Mouse (Mus musculus) liver, adult 2 months (tissue): ENCODE data around the gene Creg1. TPM values are rescaled to one million over a fixed set of nuclear protein-coding genes. Genes with fewer than 3 reads are reported as not detected.

ENCODE experiments used
- DNase-seq: peaks from one replicate; pipeline ENCODE4 v3.0.0-alpha.2; 2011; ENCODE audit warnings: low read depth, low spot score; ENCODE audit errors: extremely low read depth
- H3K27ac ChIP-seq: fragments of 200-500 bp; replicated peaks from 2 replicates; pipeline ENCODE4 v1.5.1; 2012; ENCODE audit warnings: low read depth, mild to moderate bottlenecking, control low read depth, inconsistent platforms, low read length; ENCODE audit not compliant: insufficient read depth
- H3K27me3 ChIP-seq: fragments of 200-500 bp; 2 replicates; pipeline ENCODE4 v1.6.1; 2012; ENCODE audit warnings: mild to moderate bottlenecking, moderate library complexity, low read length, inconsistent platforms; ENCODE audit not compliant: control insufficient read depth, insufficient read depth
- H3K36me3 ChIP-seq: fragments of 200-500 bp; 2 replicates; pipeline ENCODE4 v1.6.1; 2012; ENCODE audit warnings: low read length, inconsistent platforms; ENCODE audit not compliant: control insufficient read depth, insufficient read depth
- H3K4me1 ChIP-seq: fragments of 200-500 bp; 2 replicates; pipeline ENCODE4 v1.6.1; 2011; ENCODE audit warnings: low read length; ENCODE audit not compliant: control insufficient read depth, insufficient read depth
- H3K4me3 ChIP-seq: fragments of 200-500 bp; 2 replicates; pipeline ENCODE4 v1.5.1; 2011; ENCODE audit warnings: low read depth, mild to moderate bottlenecking, control low read depth, low read length, moderate library complexity; ENCODE audit not compliant: insufficient read depth
- H3K79me2 ChIP-seq: fragments of 200-500 bp; 2 replicates; pipeline ENCODE4 v1.6.1; 2012; ENCODE audit warnings: inconsistent platforms, mild to moderate bottlenecking, low read length, moderate library complexity; ENCODE audit not compliant: control insufficient read depth, insufficient read depth
- H3K9ac ChIP-seq: fragments of 200-500 bp; 2 replicates; pipeline ENCODE4 v1.6.1; 2012; ENCODE audit warnings: low read depth, mild to moderate bottlenecking, control low read depth, inconsistent platforms, low read length
- CTCF ChIP-seq: fragments of 200-500 bp; IDR thresholded peaks from 2 replicates; pipeline ENCODE4 v1.5.1; 2011; ENCODE audit warnings: low read depth, low read length, control low read depth
- POLR2A ChIP-seq: fragments of 200-500 bp; IDR thresholded peaks from 2 replicates; pipeline ENCODE4 v1.6.1; 2011; ENCODE audit warnings: low read length, control low read depth; ENCODE audit not compliant: insufficient read depth; ENCODE audit errors: extremely low read depth
- WGBS: fragments of 180-500 bp; shearing (Covaris S2); methylation state at CpG from one replicate; pipeline ENCODE4 v1.1.7; 2018; 5-methylcytosine and 5-hydroxymethylcytosine counted together
- polyA plus RNA-seq: library from polyadenylated mRNA; depleted of rRNA; stranded (reverse); fragments of >200 nt; gene quantifications from 2 replicates; pipeline ENCODE4 v1.2.3, GENCODE M21; 2012
- total RNA-seq: library from RNA; depleted of rRNA; stranded (reverse); fragments of >200 nt; gene quantifications from 2 replicates; pipeline ENCODE4 v1.2.3, GENCODE M21; 2014

Gene Creg1
- total and polyA plus RNA-seq, 2 experiments: 414 to 420 TPM

DNA sequence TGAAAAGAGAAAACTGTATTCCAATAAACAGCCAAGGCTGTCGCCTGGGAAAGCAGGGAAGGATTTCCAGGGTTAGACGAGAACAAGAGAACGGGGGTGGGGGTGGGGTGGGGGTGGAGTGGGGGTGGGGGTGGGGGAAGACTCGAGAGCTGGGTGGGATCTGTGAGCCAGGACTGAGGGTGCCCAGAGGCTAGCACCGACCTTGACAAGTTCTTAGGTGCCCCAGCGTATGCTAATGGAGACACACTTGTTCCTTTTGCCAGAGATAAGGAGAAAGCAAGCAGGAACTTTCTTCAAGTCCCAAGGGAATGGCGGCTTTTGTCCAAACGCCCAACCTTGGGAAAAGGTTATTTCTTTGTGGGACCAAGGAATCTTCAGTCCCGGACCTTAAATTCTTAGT is 8.5 kb downstream of the Creg1 start:
- Histone ChIP-seq H3K36me3 (peaks cover 31% of the 10 kb centered on the region), H3K9ac (no peak overlapping the region), H3K4me1 (peaks cover 21% of the 10 kb centered on the region), H3K27ac (no peak overlapping the region), H3K79me2 (peaks cover under 1% of the 10 kb centered on the region; the same call in 1 of the 2 replicates), H3K4me3 (no peak overlapping the region), H3K27me3 (no peaks in the 10 kb centered on the region)
- no peak for DNase-seq
- 60% methylated on average over 9 of the region's 9 CpGs for WGBS
- no peak for TF ChIP-seq POLR2A
- no peak for TF ChIP-seq CTCF

DNA sequence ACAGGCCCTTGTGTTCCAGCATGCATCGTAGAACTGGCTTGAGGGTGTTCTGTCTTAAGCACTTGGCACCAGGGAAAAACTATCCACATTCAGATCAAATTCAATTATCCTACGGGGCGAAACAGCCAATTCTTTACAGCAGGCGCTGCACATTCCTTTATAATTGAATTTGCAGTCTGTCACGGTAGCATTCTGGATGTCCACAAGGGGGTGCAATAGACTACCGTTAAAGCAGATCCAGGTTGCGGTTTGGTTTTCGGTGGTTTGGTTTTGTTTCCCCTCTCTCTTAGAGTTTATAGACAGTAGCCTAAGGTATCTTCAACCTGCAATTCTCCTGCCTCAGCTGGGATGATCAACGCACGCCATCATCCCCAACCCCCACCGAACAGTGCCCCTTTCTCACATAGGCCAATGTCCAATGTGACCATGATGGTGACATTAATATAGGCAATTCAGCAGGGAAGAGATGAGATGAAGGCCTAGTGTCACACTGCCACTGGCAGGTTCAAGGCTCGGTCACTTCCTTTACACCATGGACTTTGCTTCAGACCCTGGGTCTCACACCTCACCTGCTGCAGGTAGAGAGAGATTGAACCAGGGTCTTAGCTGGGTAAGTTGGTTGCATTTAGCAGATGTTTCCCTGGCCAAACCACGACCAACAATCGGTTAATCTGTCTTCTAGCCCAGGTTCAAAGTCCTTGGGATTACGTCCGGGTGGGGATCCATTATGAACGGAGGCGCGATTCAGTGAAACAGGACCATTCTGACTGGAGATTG is 12.2 kb downstream of the Creg1 start:
- H3K27me3 ChIP-seq: no peaks in the 10 kb centered on the region
- no peak overlapping the region for H3K9ac ChIP-seq
- no peak overlapping the region for H3K27ac ChIP-seq
- WGBS: 35% methylated on average over 19 of the region's 19 CpGs
- peak; percentile 64 for DNase-seq
- peaks cover 23% of the 10 kb centered on the region for H3K36me3 ChIP-seq
- H3K4me3 ChIP-seq: no peak overlapping the region
- TF ChIP-seq CTCF (peak; percentile 29; the same call in 1 of the 2 replicates), POLR2A (no peak)
- H3K4me1 ChIP-seq: peaks cover 5% of the 10 kb centered on the region
- H3K79me2 ChIP-seq: no peaks in the 10 kb centered on the region

DNA sequence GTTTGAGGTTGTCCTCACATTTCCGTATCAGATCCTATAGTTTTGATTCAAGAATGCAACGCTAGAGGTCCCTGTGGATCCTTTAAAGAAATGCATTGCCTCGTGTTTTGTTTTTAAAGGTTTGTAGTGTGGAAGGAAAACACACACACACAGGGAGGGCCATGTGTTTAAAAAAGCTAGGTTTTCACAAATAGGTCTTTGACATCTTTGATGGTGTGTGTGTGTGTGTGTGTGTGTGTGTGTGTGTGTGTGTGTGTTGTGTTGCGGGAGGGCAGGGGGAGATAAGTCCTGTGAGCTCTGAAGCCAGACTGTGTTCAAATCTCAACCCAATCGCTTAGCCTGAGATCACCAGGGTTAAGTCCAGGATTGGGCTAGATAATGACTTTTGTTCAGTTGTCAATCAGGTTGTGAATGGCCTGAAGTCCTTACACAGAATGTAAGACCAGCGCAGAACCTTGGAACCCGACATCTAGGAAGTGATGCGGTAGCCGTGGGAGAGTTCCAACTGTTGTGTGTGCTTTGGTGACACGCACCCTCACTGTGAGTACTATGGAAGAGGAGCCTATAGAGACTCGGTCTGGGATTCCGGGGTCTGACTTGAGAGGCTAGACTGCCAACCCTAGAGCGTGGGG is 16.5 kb downstream of the Creg1 start:
- no peaks in the 10 kb centered on the region for H3K79me2 ChIP-seq
- no peaks in the 10 kb centered on the region for H3K36me3 ChIP-seq
- peak; percentile 34 for DNase-seq
- H3K27ac ChIP-seq: no peak overlapping the region
- WGBS: 5% methylated on average over 13 of the region's 13 CpGs
- H3K4me3 ChIP-seq: no peak overlapping the region
- 0 out of 2 replicates have a peak, but pooled peaks cover 1% of the 10 kb centered on the region for H3K4me1 ChIP-seq
- H3K27me3 ChIP-seq: no peaks in the 10 kb centered on the region
- no peak for TF ChIP-seq CTCF
- no peak for TF ChIP-seq POLR2A
- H3K9ac ChIP-seq: peak overlapping the region; percentile 3; the same call in 1 of the 2 replicates

DNA sequence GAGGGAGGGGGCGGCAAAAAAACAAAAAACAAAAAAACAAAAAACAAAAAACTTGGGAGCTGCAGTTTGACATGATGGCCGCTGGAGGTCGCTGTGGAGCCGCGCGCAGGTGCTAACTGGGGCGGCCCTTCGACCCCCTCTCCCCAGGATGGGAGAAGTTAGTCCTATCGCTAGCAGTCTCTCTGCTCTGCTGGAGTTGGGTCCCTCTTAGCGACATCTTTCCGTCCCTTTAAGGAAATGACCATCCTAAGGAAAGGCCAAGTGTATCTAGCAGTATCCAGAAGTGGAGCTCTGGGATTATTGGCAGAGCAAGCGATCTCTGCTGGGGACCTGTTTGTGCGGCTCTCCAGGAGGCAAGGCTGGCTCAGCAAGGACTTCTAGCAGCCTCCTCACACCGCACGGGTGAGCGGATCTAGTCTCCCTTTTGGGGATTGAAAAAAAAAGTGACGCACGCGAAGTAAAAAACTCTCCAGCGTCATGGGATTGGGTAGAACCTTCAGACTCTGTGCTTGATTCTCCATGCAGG is 17.1 kb downstream of the Creg1 start:
- 17% methylated on average over 20 of the region's 20 CpGs for WGBS
- no peak overlapping the region for H3K27ac ChIP-seq
- 0 out of 2 replicates have a peak, but pooled peaks cover 1% of the 10 kb centered on the region for H3K4me1 ChIP-seq
- no peaks in the 10 kb centered on the region for H3K27me3 ChIP-seq
- TF ChIP-seq POLR2A (no peak), CTCF (peak; percentile 82)
- H3K9ac ChIP-seq: no peak overlapping the region
- no peak overlapping the region for H3K4me3 ChIP-seq
- peak; percentile 3 for DNase-seq
- no peaks in the 10 kb centered on the region for H3K36me3 ChIP-seq
- no peaks in the 10 kb centered on the region for H3K79me2 ChIP-seq

DNA sequence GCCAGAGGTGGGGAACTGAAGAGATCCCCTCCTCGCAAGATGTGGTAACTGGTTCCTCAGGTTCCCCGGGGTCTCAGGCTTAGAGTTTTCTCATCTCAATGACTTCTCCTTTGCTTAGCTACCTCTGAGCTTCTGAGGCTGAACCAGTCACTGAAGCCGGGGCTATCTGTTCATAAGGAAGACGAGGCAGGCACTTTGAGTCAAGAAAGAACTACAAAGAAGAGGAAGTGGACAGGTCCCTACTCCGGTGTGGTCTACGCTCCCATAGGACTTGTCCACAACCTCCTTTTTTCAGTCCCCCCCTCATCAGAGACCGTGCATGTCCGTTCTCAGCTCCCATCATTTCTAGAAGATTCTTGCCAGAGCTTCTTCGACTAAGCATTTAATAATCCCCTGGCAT is 17.9 kb downstream of the Creg1 start:
- Histone ChIP-seq H3K27ac (no peak overlapping the region), H3K4me3 (no peak overlapping the region), H3K36me3 (no peaks in the 10 kb centered on the region), H3K79me2 (no peaks in the 10 kb centered on the region), H3K9ac (no peak overlapping the region), H3K4me1 (0 out of 2 replicates have a peak, but pooled peaks cover 1% of the 10 kb centered on the region), H3K27me3 (no peaks in the 10 kb centered on the region)
- DNase-seq: no peak
- TF ChIP-seq POLR2A (no peak), CTCF (no peak)
- WGBS: 87% methylated on average over 9 of the region's 9 CpGs
